Mouse (Mus musculus): ENCODE data around the gene Vmn1r171. TPM values are rescaled to one million over a fixed set of nuclear protein-coding genes. Genes with fewer than 3 reads are reported as not detected.

The Vmn1r171 gene
- polyA plus RNA-seq (2014; fragmentation: Illumina TruSeq; extraction: RNeasy Lipid Tissue Mini Kit (QIAGEN cat#74804); ENCODE audit: insufficient read depth, low read depth, low replicate concordance) = not detected

GRCm38 (mm10) chr7:23630422-23630821 is at the start of gene Vmn1r171:
Gene Vmn1r171 (plus strand): TSS chr7:23630722.

GRCm38 (mm10) chr7:23605875-23606274 is 24.6 kb upstream of the Vmn1r171 start, which contains the start of gene Vmn1r170:
Gene Vmn1r170 (plus strand): TSS chr7:23606175.

GRCm38 (mm10) chr7:23658016-23658415 is 27.5 kb downstream of the Vmn1r171 start, which contains the start of gene Vmn1r172:
Gene Vmn1r172 (plus strand): TSS chr7:23658316.

Other genes starting within 250 kb of the Vmn1r171 start
- not detected for gene Nlrp5, start 244.8 kb upstream of the Vmn1r171 start, polyA plus RNA-seq (2014; fragmentation: Illumina TruSeq; extraction: RNeasy Lipid Tissue Mini Kit (QIAGEN cat#74804); ENCODE audit: insufficient read depth, low read depth, low replicate concordance)
- gene Vmn1r167, start 123.5 kb upstream of the Vmn1r171 start, polyA plus RNA-seq (2014; fragmentation: Illumina TruSeq; extraction: RNeasy Lipid Tissue Mini Kit (QIAGEN cat#74804); ENCODE audit: insufficient read depth, low read depth, low replicate concordance) = not detected
- not detected for gene Vmn1r168, start 91.0 kb upstream of the Vmn1r171 start, polyA plus RNA-seq (2014; fragmentation: Illumina TruSeq; extraction: RNeasy Lipid Tissue Mini Kit (QIAGEN cat#74804); ENCODE audit: insufficient read depth, low read depth, low replicate concordance)
- not detected for gene Vmn1r169, start 55.2 kb upstream of the Vmn1r171 start, polyA plus RNA-seq (2014; fragmentation: Illumina TruSeq; extraction: RNeasy Lipid Tissue Mini Kit (QIAGEN cat#74804); ENCODE audit: insufficient read depth, low read depth, low replicate concordance)
- gene Vmn1r170, start 24.5 kb upstream of the Vmn1r171 start, polyA plus RNA-seq (2014; fragmentation: Illumina TruSeq; extraction: RNeasy Lipid Tissue Mini Kit (QIAGEN cat#74804); ENCODE audit: insufficient read depth, low read depth, low replicate concordance) = not detected
- not detected for gene Vmn1r172, start 27.6 kb downstream of the Vmn1r171 start, polyA plus RNA-seq (2014; fragmentation: Illumina TruSeq; extraction: RNeasy Lipid Tissue Mini Kit (QIAGEN cat#74804); ENCODE audit: insufficient read depth, low read depth, low replicate concordance)
- not detected for gene Vmn1r173, start 70.0 kb downstream of the Vmn1r171 start, polyA plus RNA-seq (2014; fragmentation: Illumina TruSeq; extraction: RNeasy Lipid Tissue Mini Kit (QIAGEN cat#74804); ENCODE audit: insufficient read depth, low read depth, low replicate concordance)
- gene Vmn1r174, start 121.5 kb downstream of the Vmn1r171 start, polyA plus RNA-seq (2014; fragmentation: Illumina TruSeq; extraction: RNeasy Lipid Tissue Mini Kit (QIAGEN cat#74804); ENCODE audit: insufficient read depth, low read depth, low replicate concordance) = not detected
- gene Vmn1r175, start 179.9 kb downstream of the Vmn1r171 start, polyA plus RNA-seq (2014; fragmentation: Illumina TruSeq; extraction: RNeasy Lipid Tissue Mini Kit (QIAGEN cat#74804); ENCODE audit: insufficient read depth, low read depth, low replicate concordance) = not detected
- not detected for gene Vmn1r176, start 206.7 kb downstream of the Vmn1r171 start, polyA plus RNA-seq (2014; fragmentation: Illumina TruSeq; extraction: RNeasy Lipid Tissue Mini Kit (QIAGEN cat#74804); ENCODE audit: insufficient read depth, low read depth, low replicate concordance)
- not detected for gene Vmn1r177, start 235.7 kb downstream of the Vmn1r171 start, polyA plus RNA-seq (2014; fragmentation: Illumina TruSeq; extraction: RNeasy Lipid Tissue Mini Kit (QIAGEN cat#74804); ENCODE audit: insufficient read depth, low read depth, low replicate concordance)

All from lung, adult 10 weeks (tissue).